Mouse (Mus musculus): ENCODE measurements around the gene Lrrc32.

DNA sequence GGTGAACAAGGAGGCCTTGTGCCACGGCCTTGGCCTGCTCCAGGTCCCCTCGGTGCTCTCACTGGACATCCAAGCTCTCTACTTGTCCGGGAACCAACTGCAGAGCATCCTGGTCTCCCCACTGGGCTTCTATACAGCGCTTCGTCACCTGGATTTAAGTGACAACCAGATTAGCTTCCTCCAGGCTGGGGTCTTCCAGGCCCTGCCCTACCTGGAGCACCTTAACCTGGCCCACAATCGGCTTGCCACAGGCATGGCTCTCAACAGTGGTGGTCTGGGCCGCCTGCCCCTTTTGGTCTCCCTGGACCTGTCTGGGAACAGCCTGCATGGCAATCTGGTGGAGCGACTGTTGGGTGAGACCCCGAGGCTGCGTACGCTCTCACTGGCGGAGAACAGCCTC, 9.0 kb downstream of the Lrrc32 start:
- no peak for TF ChIP-seq CTCF (IDR thresholded peaks at IDR 0.05; ENCODE audit: borderline replicate concordance, control insufficient read depth, extremely low read depth, insufficient read depth, low read length, poor library complexity)
- no peak for TF ChIP-seq POLR2A (IDR thresholded peaks at IDR 0.05; ENCODE audit: control insufficient read depth, extremely low read depth, insufficient read depth, low read length, poor library complexity)

Measured in thymus, adult 2 months (tissue).